Mouse (Mus musculus) midbrain, embryonic 12.5 days (tissue): Measurements from ENCODE around the gene B3gnt9. TPM values are rescaled to one million over a fixed set of nuclear protein-coding genes. Genes with fewer than 3 reads are reported as not detected.
A peak's percentile ranks its signal among the peaks of the same experiment; 100 is the strongest.

Source experiments
- ATAC-seq: fragments of 200-750 bp; cut with Nextera tagmentation; 2 replicates; pipeline ENCODE4 v1.8.0; 2017; ENCODE audit warnings: low read depth, moderate TSS enrichment, moderate library complexity; ENCODE audit not compliant: low FRiP score
- H3K27ac ChIP-seq: fragments of 300-500 bp; sonication (generic); replicated peaks from 2 replicates; pipeline ENCODE4 v1.5.1; 2016; ENCODE audit warnings: mild to moderate bottlenecking
- H3K27me3 ChIP-seq: fragments of 300-500 bp; sonication (generic); 2 replicates; pipeline ENCODE4 v1.6.1; 2016; ENCODE audit warnings: mild to moderate bottlenecking
- H3K36me3 ChIP-seq: fragments of 300-500 bp; sonication (generic); 2 replicates; pipeline ENCODE4 v1.6.1; 2016
- H3K4me1 ChIP-seq: fragments of 300-500 bp; sonication (generic); 2 replicates; pipeline ENCODE4 v1.6.1; 2016
- H3K4me2 ChIP-seq: fragments of 300-500 bp; sonication (generic); replicated peaks from 2 replicates; pipeline ENCODE4 v1.6.1; 2016; ENCODE audit warnings: mild to moderate bottlenecking, moderate library complexity
- H3K4me3 ChIP-seq: fragments of 300-500 bp; sonication (generic); 2 replicates; pipeline ENCODE4 v1.5.1; 2016; ENCODE audit warnings: mild to moderate bottlenecking
- H3K9ac ChIP-seq: fragments of 300-500 bp; sonication (generic); replicated peaks from 2 replicates; pipeline ENCODE4 v1.6.1; 2016; ENCODE audit warnings: mild to moderate bottlenecking, moderate library complexity
- H3K9me3 ChIP-seq: fragments of 300-500 bp; sonication (generic); 2 replicates; pipeline ENCODE4 v1.6.1; 2016; ENCODE audit warnings: mild to moderate bottlenecking
- WGBS: fragments of 180-500 bp; shearing (Covaris S2); methylation state at CpG from one replicate; pipeline ENCODE4 v1.1.7; 2016; 5-methylcytosine and 5-hydroxymethylcytosine counted together
- polyA plus RNA-seq: library from polyadenylated mRNA; unstranded; fragments of >200 nt; fragmentation: Nextera tagmentation; extraction: Ambion mirVana; gene quantifications from 2 replicates; pipeline ENCODE4 v1.2.1, GENCODE M21; 2016

The B3gnt9 gene
- polyA plus RNA-seq, 1 experiment from 2014 or later, result 9.8 TPM

GRCm38 (mm10) chr8:105280567-105280966 lies 25.6 kb upstream of the B3gnt9 start:
- H3K27me3 ChIP-seq, result peaks cover 61% of the 10 kb centered on the region
- no peak overlapping the region for H3K9ac ChIP-seq
- peaks cover 23% of the 10 kb centered on the region for H3K4me1 ChIP-seq
- no peak overlapping the region for H3K4me2 ChIP-seq
- no peak overlapping the region for H3K4me3 ChIP-seq
- ATAC-seq, result no peak
- peaks cover 43% of the 10 kb centered on the region for H3K36me3 ChIP-seq
- 71% methylated on average over 3 of the region's 3 CpGs for WGBS
- H3K27ac ChIP-seq, result no peak overlapping the region
- no peaks in the 10 kb centered on the region for H3K9me3 ChIP-seq

GRCm38 (mm10) chr8:105278911-105279334 lies 24.0 kb upstream of the B3gnt9 start:
- Histone ChIP-seq H3K4me2 (peak overlapping the region; percentile 25; the same call in 1 of the 2 replicates), H3K4me1 (peaks cover 27% of the 10 kb centered on the region), H3K9ac (no peak overlapping the region), H3K4me3 (peak overlapping the region; percentile 17; the same call in 1 of the 2 replicates), H3K27ac (no peak overlapping the region), H3K9me3 (no peaks in the 10 kb centered on the region), H3K36me3 (peaks cover 33% of the 10 kb centered on the region), H3K27me3 (peaks cover 77% of the 10 kb centered on the region)
- WGBS, result 2% methylated on average over 28 of the region's 28 CpGs
- 0 out of 2 replicates have a peak, but pooled peaks have one; percentile 8 for ATAC-seq

- Histone ChIP-seq H3K9ac (peak overlapping the region; percentile 61), H3K9me3 (no peaks in the 10 kb centered on the region), H3K27ac (no peak overlapping the region), H3K4me1 (peaks cover 27% of the 10 kb centered on the region), H3K4me2 (peak overlapping the region; percentile 79), H3K27me3 (peaks cover 95% of the 10 kb centered on the region), H3K36me3 (peaks cover 12% of the 10 kb centered on the region; the same call in 1 of the 2 replicates), H3K4me3 (peak overlapping the region; percentile 45)
- ATAC-seq, result peak; percentile 81
- 4% methylated on average over 30 of the region's 30 CpGs for WGBS
These were observed 21.6 kb upstream of the B3gnt9 start for GRCm38 (mm10) chr8:105276292-105277120.

GRCm38 (mm10) chr8:105275840-105276239 lies 20.9 kb upstream of the B3gnt9 start, which contains the start of gene Nol3:
Nol3 (plus strand) TSS chr8:105276140.
- Histone ChIP-seq H3K4me2 (peak within 1 kb of the TSS; percentile 79), H3K4me3 (peak within 1 kb of the TSS; percentile 45), H3K9me3 (no peaks in the 10 kb centered on the region), H3K9ac (peak within 1 kb of the TSS; percentile 61), H3K36me3 (peaks cover 8% of the 10 kb centered on the region; the same call in 1 of the 2 replicates), H3K27me3 (peaks cover 98% of the 10 kb centered on the region), H3K4me1 (peaks cover 27% of the 10 kb centered on the region), H3K27ac (no peak within 1 kb of the TSS)
- 0 out of 2 replicates have a peak, but pooled peaks have one; percentile 1 for ATAC-seq
- 5% methylated on average over 10 of the region's 10 CpGs for WGBS

GRCm38 (mm10) chr8:105275387-105275786 lies 20.4 kb upstream of the B3gnt9 start:
- peaks cover 29% of the 10 kb centered on the region for H3K4me1 ChIP-seq
- 8% methylated on average over 9 of the region's 11 CpGs for whole genome bisulfite sequencing
- peak overlapping the region; percentile 45; the same call in 1 of the 2 replicates for H3K4me3 ChIP-seq
- peaks cover 99% of the 10 kb centered on the region for H3K27me3 ChIP-seq
- no peak overlapping the region for H3K9ac ChIP-seq
- ATAC-seq, result no peak
- peak overlapping the region; percentile 79 for H3K4me2 ChIP-seq
- H3K27ac ChIP-seq, result no peak overlapping the region
- peaks cover 6% of the 10 kb centered on the region; the same call in 1 of the 2 replicates for H3K36me3 ChIP-seq
- no peaks in the 10 kb centered on the region for H3K9me3 ChIP-seq

- H3K9ac ChIP-seq, result no peak overlapping the region
- no peak overlapping the region for H3K4me2 ChIP-seq
- H3K4me3 ChIP-seq, result no peak overlapping the region
- ATAC-seq, result no peak
- WGBS, result 3% methylated on average over 11 of the region's 11 CpGs
- peaks cover 99% of the 10 kb centered on the region for H3K27me3 ChIP-seq
- H3K36me3 ChIP-seq, result no peaks in the 10 kb centered on the region
- 0 out of 2 replicates have a peak, but pooled peaks cover 3% of the 10 kb centered on the region for H3K9me3 ChIP-seq
- H3K27ac ChIP-seq, result no peak overlapping the region
- H3K4me1 ChIP-seq, result peaks cover 33% of the 10 kb centered on the region
These were observed 15.9 kb upstream of the B3gnt9 start for GRCm38 (mm10) chr8:105270916-105271186.

GRCm38 (mm10) chr8:105270101-105270915 lies 15.4 kb upstream of the B3gnt9 start:
- 1% methylated on average over 39 of the region's 39 CpGs for WGBS
- no peak overlapping the region for H3K27ac ChIP-seq
- H3K36me3 ChIP-seq, result no peaks in the 10 kb centered on the region
- peak overlapping the region; percentile 45; the same call in 1 of the 2 replicates for H3K4me3 ChIP-seq
- peaks cover 99% of the 10 kb centered on the region for H3K27me3 ChIP-seq
- 0 out of 2 replicates have a peak, but pooled peaks cover 3% of the 10 kb centered on the region for H3K9me3 ChIP-seq
- no peak for ATAC-seq
- no peak overlapping the region for H3K9ac ChIP-seq
- H3K4me1 ChIP-seq, result peaks cover 28% of the 10 kb centered on the region
- peak overlapping the region; percentile 64 for H3K4me2 ChIP-seq

GRCm38 (mm10) chr8:105269461-105269947 lies 14.6 kb upstream of the B3gnt9 start, which contains the start of gene Hsf4:
Hsf4 (plus strand) TSS chr8:105269801.
- H3K27ac ChIP-seq, result no peak within 1 kb of the TSS
- under 1% methylated on average over 42 of the region's 42 CpGs for WGBS
- peak within 1 kb of the TSS; percentile 45 for H3K4me3 ChIP-seq
- H3K9ac ChIP-seq, result peak within 1 kb of the TSS; percentile 32; the same call in 1 of the 2 replicates
- ATAC-seq, result no peak
- peaks cover 29% of the 10 kb centered on the region for H3K4me1 ChIP-seq
- H3K4me2 ChIP-seq, result peak within 1 kb of the TSS; percentile 64
- 0 out of 2 replicates have a peak, but pooled peaks cover 3% of the 10 kb centered on the region for H3K9me3 ChIP-seq
- peaks cover 99% of the 10 kb centered on the region for H3K27me3 ChIP-seq
- H3K36me3 ChIP-seq, result no peaks in the 10 kb centered on the region

GRCm38 (mm10) chr8:105269075-105269458 lies 14.1 kb upstream of the B3gnt9 start:
- H3K4me1 ChIP-seq, result peaks cover 31% of the 10 kb centered on the region
- WGBS, result 2% methylated on average over 10 of the region's 10 CpGs
- ATAC-seq, result peak; percentile 17; the same call in 1 of the 2 replicates

GRCm38 (mm10) chr8:105268342-105269074 lies 13.6 kb upstream of the B3gnt9 start:
- peak; percentile 82 for ATAC-seq
- Histone ChIP-seq H3K4me3 (peak overlapping the region; percentile 45), H3K36me3 (no peaks in the 10 kb centered on the region), H3K27me3 (peaks cover 99% of the 10 kb centered on the region), H3K4me2 (peak overlapping the region; percentile 64), H3K9me3 (0 out of 2 replicates have a peak, but pooled peaks cover 3% of the 10 kb centered on the region), H3K9ac (peak overlapping the region; percentile 32; the same call in 1 of the 2 replicates), H3K4me1 (peaks cover 33% of the 10 kb centered on the region), H3K27ac (no peak overlapping the region)
- under 1% methylated on average over 65 of the region's 65 CpGs for WGBS

More at GRCm38 (mm10) chr8:105269075-105269458, 14.1 kb upstream of the B3gnt9 start:
- Histone ChIP-seq H3K9ac (0 out of 2 replicates have a peak overlapping the region, but pooled peaks have one; percentile 32), H3K4me2 (peak overlapping the region; percentile 64), H3K27me3 (peaks cover 99% of the 10 kb centered on the region), H3K36me3 (no peaks in the 10 kb centered on the region), H3K9me3 (0 out of 2 replicates have a peak, but pooled peaks cover 3% of the 10 kb centered on the region), H3K4me3 (peak overlapping the region; percentile 45), H3K27ac (no peak overlapping the region)

GRCm38 (mm10) chr8:105266775-105267174 lies 11.8 kb upstream of the B3gnt9 start:
- Histone ChIP-seq H3K4me1 (peaks cover 36% of the 10 kb centered on the region), H3K27me3 (peaks cover 96% of the 10 kb centered on the region), H3K36me3 (no peaks in the 10 kb centered on the region), H3K9me3 (0 out of 2 replicates have a peak, but pooled peaks cover 3% of the 10 kb centered on the region), H3K9ac (no peak overlapping the region), H3K4me2 (no peak overlapping the region), H3K4me3 (no peak overlapping the region), H3K27ac (no peak overlapping the region)
- 9% methylated on average over 13 of the region's 13 CpGs for WGBS
- no peak for ATAC-seq
